ENCODE assay signal across 24 mouse cellular contexts in the genomic region with DNA sequence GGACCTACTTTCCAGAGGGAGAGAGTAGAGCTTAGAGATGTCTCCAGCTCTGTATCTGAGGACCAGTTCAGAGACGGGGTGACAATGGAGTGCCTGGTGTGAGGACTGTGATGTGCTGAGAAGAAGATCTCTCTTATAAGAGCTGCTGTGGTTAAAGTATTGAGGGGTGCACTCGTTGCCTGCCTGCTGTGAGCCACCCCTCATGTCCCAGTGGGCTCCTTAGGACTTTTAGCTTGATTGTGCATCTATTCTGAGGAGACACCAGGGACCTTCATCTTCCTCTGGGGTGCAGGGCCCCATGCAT.
DNase-seq lines count a peak whose midpoint lies in the region; ATAC-seq and TF ChIP-seq lines count a peak whose summit lies in the region.
"Had no signal": no experiment of that assay in that cellular context is flagged by ENCODE, and none has a peak within 500 bp of the region (broad histone marks: within the 10 kb centered on the region; RNA-seq: fewer than 3 reads in every experiment).

No protein-coding gene starts in this region.

- H3K36me3 ChIP-seq in hindbrain, embryonic 13.5 days, result no peaks in the 10 kb centered on the region
- H3K36me3 ChIP-seq in hindbrain, postnatal 0 days (ENCODE audit: insufficient read depth, low read length), result no peaks in the 10 kb centered on the region
- H3K36me3 ChIP-seq in midbrain, embryonic 13.5 days, result no peaks in the 10 kb centered on the region
- no peaks in the 10 kb centered on the region for H3K36me3 ChIP-seq in midbrain, embryonic 16.5 days (ENCODE audit: control insufficient read depth, insufficient read depth, low read length)
- H3K36me3 ChIP-seq in neural tube, embryonic 14.5 days (ENCODE audit: control insufficient read depth, insufficient read depth, low read length), result no peaks in the 10 kb centered on the region
- no peaks in the 10 kb centered on the region for H3K36me3 ChIP-seq in neural tube, embryonic 15.5 days
- H3K36me3 ChIP-seq: forebrain, embryonic 10.5 days; G1E; heart, embryonic 10.5 days; heart, embryonic 13.5 days had no signal

- peaks cover 41% of the 10 kb centered on the region for H3K4me1 ChIP-seq in hindbrain, embryonic 13.5 days (replicated peaks)
- H3K4me1 ChIP-seq in hindbrain, postnatal 0 days (ENCODE audit: insufficient read depth, low read length), result 0 out of 2 replicates have a peak, but pooled peaks cover 7% of the 10 kb centered on the region
- peaks cover 14% of the 10 kb centered on the region for H3K4me1 ChIP-seq in midbrain, embryonic 13.5 days (replicated peaks)
- peaks cover 2% of the 10 kb centered on the region; the same call in 1 of the 2 replicates for H3K4me1 ChIP-seq in midbrain, embryonic 16.5 days (ENCODE audit: control insufficient read depth, insufficient read depth, low read length)
- 0 out of 2 replicates have a peak, but pooled peaks cover 4% of the 10 kb centered on the region for H3K4me1 ChIP-seq in neural tube, embryonic 14.5 days (ENCODE audit: control insufficient read depth, insufficient read depth, low read length)
- peaks cover 16% of the 10 kb centered on the region for H3K4me1 ChIP-seq in neural tube, embryonic 15.5 days
- H3K4me1 ChIP-seq: forebrain, embryonic 10.5 days had no signal

- 57% methylated on average over 2 of the region's 2 CpGs for WGBS in hindbrain, embryonic 13.5 days
- WGBS in hindbrain, postnatal 0 days, result 45% methylated on average over 2 of the region's 2 CpGs
- 71% methylated on average over 2 of the region's 2 CpGs for WGBS in midbrain, embryonic 13.5 days
- 60% methylated on average over 2 of the region's 2 CpGs for WGBS in midbrain, embryonic 16.5 days
- 35% methylated on average over 2 of the region's 2 CpGs for WGBS in neural tube, embryonic 14.5 days
- 36% methylated on average over 2 of the region's 2 CpGs for WGBS in neural tube, embryonic 15.5 days

- no peaks in the 10 kb centered on the region for H3K27me3 ChIP-seq in hindbrain, embryonic 13.5 days
- no peaks in the 10 kb centered on the region for H3K27me3 ChIP-seq in hindbrain, postnatal 0 days (ENCODE audit: insufficient read depth, low read length)
- no peaks in the 10 kb centered on the region for H3K27me3 ChIP-seq in midbrain, embryonic 13.5 days
- no peaks in the 10 kb centered on the region for H3K27me3 ChIP-seq in midbrain, embryonic 16.5 days (ENCODE audit: control insufficient read depth, insufficient read depth, low read depth, low read length)
- no peaks in the 10 kb centered on the region for H3K27me3 ChIP-seq in neural tube, embryonic 14.5 days (ENCODE audit: control insufficient read depth, insufficient read depth, low read length)
- no peaks in the 10 kb centered on the region for H3K27me3 ChIP-seq in neural tube, embryonic 15.5 days (replicated peaks)
- H3K27me3 ChIP-seq: CH12.LX; forebrain, embryonic 13.5 days; heart, embryonic 13.5 days; Patski had no signal

- TF ChIP-seq CTCF in hindbrain, postnatal 0 days (IDR thresholded peaks at IDR 0.05; ENCODE audit: low read depth), result no peak

- no peaks in the 10 kb centered on the region for H3K9me3 ChIP-seq in hindbrain, embryonic 13.5 days
- H3K9me3 ChIP-seq in hindbrain, postnatal 0 days (ENCODE audit: low read length), result no peaks in the 10 kb centered on the region
- no peaks in the 10 kb centered on the region for H3K9me3 ChIP-seq in midbrain, embryonic 13.5 days
- H3K9me3 ChIP-seq in midbrain, embryonic 16.5 days (replicated peaks; ENCODE audit: control insufficient read depth, low read length, poor library complexity, severe bottlenecking), result no peaks in the 10 kb centered on the region
- no peaks in the 10 kb centered on the region for H3K9me3 ChIP-seq in neural tube, embryonic 14.5 days (ENCODE audit: control insufficient read depth, low read length)
- H3K9me3 ChIP-seq in neural tube, embryonic 15.5 days (replicated peaks), result no peaks in the 10 kb centered on the region
- H3K9me3 ChIP-seq: forebrain, embryonic 10.5 days; forebrain, embryonic 13.5 days; G1E; heart, embryonic 10.5 days; heart, embryonic 13.5 days had no signal

- 0 out of 2 replicates have a peak, but pooled peaks have one; percentile 5 for ATAC-seq in hindbrain, embryonic 13.5 days (ENCODE audit: low FRiP score)
- no peak; the same call in 1 of the 2 replicates for ATAC-seq in hindbrain, postnatal 0 days
- 0 out of 2 replicates have a peak, but pooled peaks have one; percentile 14 for ATAC-seq in midbrain, embryonic 13.5 days
- ATAC-seq in midbrain, embryonic 16.5 days, result no peak
- ATAC-seq in neural tube, embryonic 14.5 days (ENCODE audit: low read depth), result no peak
- ATAC-seq in neural tube, embryonic 15.5 days (ENCODE audit: low FRiP score), result no peak
- ATAC-seq: forebrain, embryonic 16.5 days; Patski had no signal

- H3K9ac ChIP-seq in hindbrain, embryonic 13.5 days, result no peak overlapping the region
- H3K9ac ChIP-seq in hindbrain, postnatal 0 days (replicated peaks; ENCODE audit: low read length), result no peak overlapping the region
- H3K9ac ChIP-seq in midbrain, embryonic 13.5 days (replicated peaks), result no peak overlapping the region
- no peak overlapping the region for H3K9ac ChIP-seq in midbrain, embryonic 16.5 days (ENCODE audit: low read depth, low read length)
- H3K9ac ChIP-seq in neural tube, embryonic 14.5 days (replicated peaks; ENCODE audit: low read depth, low read length), result no peak overlapping the region
- H3K9ac ChIP-seq in neural tube, embryonic 15.5 days (replicated peaks), result no peak overlapping the region
- H3K9ac ChIP-seq: forebrain, embryonic 13.5 days; heart, embryonic 13.5 days had no signal

- H3K4me3 ChIP-seq in hindbrain, embryonic 13.5 days, result no peak overlapping the region
- H3K4me3 ChIP-seq in hindbrain, postnatal 0 days (ENCODE audit: low read length), result no peak overlapping the region
- no peak overlapping the region for H3K4me3 ChIP-seq in midbrain, embryonic 13.5 days (replicated peaks)
- no peak overlapping the region for H3K4me3 ChIP-seq in midbrain, embryonic 16.5 days (ENCODE audit: low read depth, low read length)
- no peak overlapping the region for H3K4me3 ChIP-seq in neural tube, embryonic 14.5 days (ENCODE audit: low read depth, low read length)
- H3K4me3 ChIP-seq in neural tube, embryonic 15.5 days (replicated peaks), result no peak overlapping the region
- H3K4me3 ChIP-seq: forebrain, embryonic 10.5 days; forebrain, embryonic 13.5 days; heart, adult 2 months; heart, embryonic 10.5 days; heart, embryonic 13.5 days had no signal

- DNase-seq in hindbrain, postnatal 0 days (ENCODE audit: low spot score), result no peak
- DNase-seq in kidney, adult 18-20 months, result no peak
- DNase-seq: adrenal gland, postnatal 10 days; adrenal gland, postnatal 36 days; B cell, adult 2 months; cerebellum, adult 9-10 months; gastrocnemius, postnatal 10 days; gastrocnemius, postnatal 36 days; heart, adult 2 months; heart, postnatal 14 days; heart, postnatal 4 days had no signal

- H3K27ac ChIP-seq in hindbrain, embryonic 13.5 days, result peak overlapping the region; percentile 74
- no peak overlapping the region for H3K27ac ChIP-seq in hindbrain, postnatal 0 days
- 0 out of 2 replicates have a peak overlapping the region, but pooled peaks have one; percentile 1 for H3K27ac ChIP-seq in midbrain, embryonic 13.5 days
- H3K27ac ChIP-seq in midbrain, embryonic 16.5 days (ENCODE audit: low read length), result no peak overlapping the region
- H3K27ac ChIP-seq in neural tube, embryonic 14.5 days (ENCODE audit: low read depth, low read length), result peak overlapping the region; percentile 3; the same call in 1 of the 2 replicates
- H3K27ac ChIP-seq in neural tube, embryonic 15.5 days (replicated peaks), result no peak overlapping the region
- H3K27ac ChIP-seq: forebrain, embryonic 10.5 days; forebrain, embryonic 13.5 days; heart, adult 2 months; heart, embryonic 10.5 days; heart, embryonic 13.5 days had no signal

- H3K4me2 ChIP-seq in hindbrain, embryonic 13.5 days, result no peak overlapping the region
- no peak overlapping the region for H3K4me2 ChIP-seq in hindbrain, postnatal 0 days (ENCODE audit: low read depth, low read length)
- no peak overlapping the region for H3K4me2 ChIP-seq in midbrain, embryonic 13.5 days (replicated peaks)
- H3K4me2 ChIP-seq in midbrain, embryonic 16.5 days (ENCODE audit: low read length), result no peak overlapping the region
- H3K4me2 ChIP-seq in neural tube, embryonic 14.5 days (ENCODE audit: low read depth, low read length), result no peak overlapping the region
- no peak overlapping the region for H3K4me2 ChIP-seq in neural tube, embryonic 15.5 days
- H3K4me2 ChIP-seq: forebrain, embryonic 13.5 days; heart, embryonic 13.5 days had no signal

Comparison
In these comparisons a context has a peak if more than half of its experiments do, and no peak if none do; other contexts are left out.
1. ATAC-seq: peak in hindbrain, embryonic 13.5 days (single experiment) and midbrain, embryonic 13.5 days (single experiment); none in hindbrain, postnatal 0 days (single experiment), midbrain, embryonic 16.5 days (single experiment), neural tube, embryonic 14.5 days (single experiment) and neural tube, embryonic 15.5 days (single experiment).
2. H3K27ac ChIP-seq: peak in hindbrain, embryonic 13.5 days (single experiment), midbrain, embryonic 13.5 days (single experiment) and neural tube, embryonic 14.5 days (single experiment); none in hindbrain, postnatal 0 days (single experiment), midbrain, embryonic 16.5 days (single experiment) and neural tube, embryonic 15.5 days (single experiment).